Mouse (Mus musculus) bone marrow, adult 2 months (tissue): ENCODE results near the gene Cbarp.

ENCODE experiments used
- CTCF ChIP-seq: fragments of 200-500 bp; IDR thresholded peaks from 2 replicates; pipeline ENCODE4 v1.5.1; 2011; ENCODE audit warnings: low read length, control low read depth; ENCODE audit not compliant: control insufficient read depth, insufficient read depth
- POLR2A ChIP-seq: fragments of 200-500 bp; IDR thresholded peaks from 2 replicates; pipeline ENCODE4 v1.6.1; 2011; ENCODE audit warnings: low read depth, mild to moderate bottlenecking, control low read depth, low read length, borderline replicate concordance; ENCODE audit not compliant: control insufficient read depth

DNA sequence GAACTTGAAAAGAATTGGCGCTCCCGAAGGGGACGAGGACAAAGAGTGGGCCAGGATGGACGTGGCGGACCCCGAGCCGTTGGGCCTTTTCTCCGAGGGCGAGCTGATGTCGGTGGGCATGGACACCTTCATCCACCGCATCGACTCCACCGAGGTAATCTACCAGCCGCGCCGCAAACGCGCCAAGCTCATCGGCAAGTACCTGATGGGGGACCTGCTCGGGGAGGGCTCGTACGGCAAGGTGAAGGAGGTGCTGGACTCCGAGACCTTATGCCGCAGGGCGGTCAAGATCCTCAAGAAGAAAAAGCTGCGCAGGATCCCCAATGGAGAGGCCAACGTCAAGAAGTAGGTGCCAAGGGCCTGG lies 24.1 kb downstream of the Cbarp start:
- TF ChIP-seq POLR2A: no peak
- no peak for TF ChIP-seq CTCF
